Mouse (Mus musculus) CH12.LX (cell line): ENCODE data around the gene Ggact.

ENCODE experiments used
- BHLHE40 ChIP-seq: IDR thresholded peaks from 2 replicates; pipeline ENCODE4 v1.6.1; 2011; ENCODE audit warnings: mild to moderate bottlenecking, low read depth, low read length, improper control_type of control experiment
- CTCF ChIP-seq, 2 experiments: IDR thresholded peaks in 1 of 2; conservative IDR thresholded peaks in 1 of 2; 2 replicates each; pipeline ENCODE4 v1.5.1; 2011 to 2012; ENCODE audit warnings: low read depth in 2 of 2, low read length in 2 of 2, improper control_type of control experiment in 1 of 2, inconsistent platforms in 1 of 2, mild to moderate bottlenecking in 1 of 2, moderate library complexity in 1 of 2
- EP300 ChIP-seq: IDR thresholded peaks from 2 replicates; pipeline ENCODE4 v1.6.1; 2011; ENCODE audit warnings: low read length, improper control_type of control experiment
- KAT2A ChIP-seq: IDR thresholded peaks from 2 replicates; pipeline ENCODE4 v1.6.1; 2012; ENCODE audit warnings: low read length, improper control_type of control experiment, inconsistent platforms; ENCODE audit not compliant: insufficient replicate concordance
- MAFK ChIP-seq: IDR thresholded peaks from 2 replicates; pipeline ENCODE4 v1.6.1; 2011; ENCODE audit warnings: low read length, improper control_type of control experiment; ENCODE audit not compliant: insufficient replicate concordance
- POLR2A ChIP-seq: IDR thresholded peaks from 2 replicates; pipeline ENCODE4 v1.6.1; 2011; ENCODE audit warnings: low read depth, mild to moderate bottlenecking, improper control_type of control experiment, low read length
- TBP ChIP-seq: conservative IDR thresholded peaks from 2 replicates; pipeline ENCODE4 v1.6.1; 2011; ENCODE audit warnings: low read depth, low read length, improper control_type of control experiment
- ZMIZ1 ChIP-seq: IDR thresholded peaks from 2 replicates; pipeline ENCODE4 v1.6.1; 2012; ENCODE audit warnings: low read depth, mild to moderate bottlenecking, inconsistent platforms, low read length, improper control_type of control experiment

GRCm38 (mm10) chr14:122883821-122884584, 29.6 kb downstream of the Ggact start:
- TF ChIP-seq BHLHE40, result no peak
- no peak for TF ChIP-seq ZMIZ1
- TF ChIP-seq MAFK, result no peak
- TF ChIP-seq EP300, result no peak
- no peak for TF ChIP-seq KAT2A
- TF ChIP-seq POLR2A, result no peak
- no peak for TF ChIP-seq CTCF (conservative IDR thresholded peaks at IDR 0.05 in 1 of 2, IDR thresholded peaks at IDR 0.05 in 1 of 2; ENCODE audit: low read depth in 2 of 2, low read length in 2 of 2)
- TF ChIP-seq TBP, result no peak
